Mouse (Mus musculus) common myeloid progenitor, adult 5-6 weeks (primary cell): ENCODE results near the gene Smarcad1. TPM values are rescaled to one million over a fixed set of nuclear protein-coding genes. Genes with fewer than 3 reads are reported as not detected.

Source experiments
- total RNA-seq: library from RNA; stranded (forward); fragments of 200-1000, 187-1606 nt; gene quantifications from 2 replicates; pipeline ENCODE4 v1.2.3, GENCODE M21; 2017

Smarcad1 gene
- total RNA-seq, 1 experiment from 2014 or later, result 83.2 TPM

Other genes with a start within 250 kb of the Smarcad1 start
- 2.0 and 2.6 TPM in 2 replicates for gene Hpgds, start 102.3 kb downstream of the Smarcad1 start, total RNA-seq